Mouse (Mus musculus) kidney, embryonic 15.5 days (tissue): ENCODE results near the gene Papolg. TPM values are rescaled to one million over a fixed set of nuclear protein-coding genes. Genes with fewer than 3 reads are reported as not detected.
"Not testable (repeated sequence)": the region's sequence is repeated elsewhere in the genome, so short reads cannot be mapped to it uniquely, and the experiment has no call there.

ENCODE experiments used
- ATAC-seq: fragments of 200-750 bp; cut with Nextera tagmentation; replicated peaks from 2 replicates; pipeline ENCODE4 v1.8.0; 2017; ENCODE audit warnings: moderate TSS enrichment; ENCODE audit not compliant: low FRiP score
- H3K27ac ChIP-seq: fragments of 300-500 bp; sonication (generic); 2 replicates; pipeline ENCODE4 v1.5.1; 2015; ENCODE audit warnings: mild to moderate bottlenecking, inconsistent platforms
- H3K27me3 ChIP-seq: fragments of 300-500 bp; sonication (generic); 2 replicates; pipeline ENCODE4 v1.6.1; 2015; ENCODE audit warnings: inconsistent platforms
- H3K36me3 ChIP-seq: fragments of 300-500 bp; sonication (generic); 2 replicates; pipeline ENCODE4 v1.6.1; 2015; ENCODE audit warnings: inconsistent platforms
- H3K4me1 ChIP-seq: fragments of 300-500 bp; sonication (generic); 2 replicates; pipeline ENCODE4 v1.6.1; 2015; ENCODE audit warnings: inconsistent platforms
- H3K4me2 ChIP-seq: fragments of 300-500 bp; sonication (generic); 2 replicates; pipeline ENCODE4 v1.6.1; 2015; ENCODE audit warnings: moderate library complexity, mild to moderate bottlenecking, inconsistent platforms
- H3K4me3 ChIP-seq: fragments of 300-500 bp; sonication (generic); replicated peaks from 2 replicates; pipeline ENCODE4 v1.5.1; 2015; ENCODE audit warnings: mild to moderate bottlenecking, inconsistent platforms
- H3K9ac ChIP-seq: fragments of 300-500 bp; sonication (generic); 2 replicates; pipeline ENCODE4 v1.6.1; 2015; ENCODE audit warnings: mild to moderate bottlenecking, inconsistent platforms
- H3K9me3 ChIP-seq: fragments of 300-500 bp; sonication (generic); replicated peaks from 2 replicates; pipeline ENCODE4 v1.6.1; 2016; ENCODE audit warnings: inconsistent platforms
- WGBS: fragments of 180-500 bp; shearing (Covaris S2); methylation state at CpG from one replicate; pipeline ENCODE4 v1.1.7; 2015; ENCODE audit warnings: mixed read lengths; 5-methylcytosine and 5-hydroxymethylcytosine counted together
- polyA plus RNA-seq: library from polyadenylated mRNA; unstranded; fragments of >200 nt; fragmentation: Nextera tagmentation; extraction: Ambion mirVana; gene quantifications from 2 replicates; pipeline ENCODE4 v1.2.1, GENCODE M21; 2015

Gene Papolg
- polyA plus RNA-seq = 14.3 and 14.4 TPM in 2 replicates

DNA sequence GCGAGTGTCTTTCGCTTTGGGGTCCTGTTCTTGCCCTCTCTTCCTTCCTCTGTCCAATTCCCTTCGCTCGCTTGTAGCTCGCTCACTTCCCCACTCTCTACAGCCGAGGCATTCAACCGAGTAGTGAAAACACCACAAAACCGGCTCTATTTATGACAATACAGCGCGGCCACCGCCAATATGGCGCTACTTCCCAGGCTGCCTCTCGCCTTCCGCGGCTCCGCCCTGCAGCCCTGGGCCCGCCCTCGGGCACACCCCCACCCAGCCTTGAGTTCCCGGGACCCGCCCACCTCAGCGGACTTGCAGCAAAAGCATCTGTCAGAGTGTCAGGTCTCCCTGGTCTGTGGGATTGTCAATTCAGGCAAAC is at the start of gene Papolg:
TSS of gene Papolg (minus strand) at position 194 of the 367 bp plus-strand sequence.
- peak within 1 kb of the TSS; percentile 65 for H3K9ac ChIP-seq
- peak within 1 kb of the TSS; percentile 74 for H3K4me3 ChIP-seq
- peak within 1 kb of the TSS; percentile 94 for H3K27ac ChIP-seq
- 0 out of 2 replicates have a peak, but pooled peaks cover 3% of the 10 kb centered on the region for H3K4me1 ChIP-seq
- peak; percentile 100 for ATAC-seq
- H3K36me3 ChIP-seq = peaks cover 6% of the 10 kb centered on the region
- peaks cover 14% of the 10 kb centered on the region for H3K27me3 ChIP-seq
- H3K4me2 ChIP-seq = peak within 1 kb of the TSS; percentile 72
- H3K9me3 ChIP-seq = no peaks in the 10 kb centered on the region
- WGBS = under 1% methylated on average over 21 of the region's 21 CpGs

DNA sequence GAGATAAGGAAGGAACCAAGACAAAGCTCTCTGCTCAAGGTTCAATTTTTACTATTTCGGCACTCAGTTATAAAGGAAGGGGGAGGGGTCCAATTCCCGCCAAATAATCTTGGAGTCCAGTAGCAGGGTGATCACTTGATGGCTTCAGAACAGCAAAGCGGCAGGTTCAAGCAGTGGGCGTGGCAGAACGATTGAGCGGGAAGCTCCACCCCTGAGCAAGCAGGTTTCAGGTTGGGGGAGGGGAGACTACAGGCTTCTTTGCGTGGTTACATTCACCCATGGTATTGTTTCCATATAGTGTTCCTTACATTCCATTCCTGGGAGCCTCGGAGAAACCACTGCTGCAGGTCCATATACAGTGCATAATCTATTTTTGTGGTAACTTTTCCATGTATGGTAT is 33.1 kb upstream of the Papolg start:
- WGBS = 16% methylated on average over 8 of the region's 8 CpGs
- not testable (repeated sequence) for H3K9me3 ChIP-seq

DNA sequence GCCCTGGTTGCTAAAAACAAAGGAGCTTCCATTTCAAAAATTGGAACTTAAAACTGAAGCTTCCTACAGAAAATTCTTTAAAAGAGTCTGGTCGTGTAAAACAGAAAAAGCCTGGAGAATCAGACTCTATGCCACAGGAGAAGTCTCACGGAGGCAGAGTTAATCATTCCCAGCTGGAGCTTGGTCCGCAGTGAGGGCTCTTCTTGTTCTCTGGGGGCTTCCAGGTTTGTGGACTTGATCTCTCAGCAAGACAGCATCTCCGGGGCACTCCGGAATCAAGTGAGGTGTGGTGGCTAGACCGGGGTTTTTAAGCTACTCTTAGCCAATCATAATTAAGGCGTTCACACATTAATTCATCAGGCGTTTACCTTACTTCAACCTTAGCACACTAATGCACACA is 32.6 kb upstream of the Papolg start:
- no peak for ATAC-seq
- H3K4me3 ChIP-seq = peak overlapping the region; percentile 9; the same call in 1 of the 2 replicates
- WGBS = 29% methylated on average over 8 of the region's 8 CpGs
- H3K9ac ChIP-seq = no peak overlapping the region
- no peaks in the 10 kb centered on the region for H3K36me3 ChIP-seq
- H3K4me1 ChIP-seq = no peaks in the 10 kb centered on the region; the same call in 1 of the 2 replicates
- peak overlapping the region; percentile 45 for H3K4me2 ChIP-seq
- H3K9me3 ChIP-seq = no peaks in the 10 kb centered on the region
- no peaks in the 10 kb centered on the region for H3K27me3 ChIP-seq
- H3K27ac ChIP-seq = no peak overlapping the region

More for the DNA sequence above, 33.1 kb upstream of the Papolg start:
- ATAC-seq, H3K27me3 ChIP-seq, H3K36me3 ChIP-seq, H3K9ac ChIP-seq, H3K4me1 ChIP-seq, H3K27ac ChIP-seq: not testable (repeated sequence)
- peak overlapping the region; percentile 45 for H3K4me2 ChIP-seq
- peak overlapping the region; percentile 9; the same call in 1 of the 2 replicates for H3K4me3 ChIP-seq

DNA sequence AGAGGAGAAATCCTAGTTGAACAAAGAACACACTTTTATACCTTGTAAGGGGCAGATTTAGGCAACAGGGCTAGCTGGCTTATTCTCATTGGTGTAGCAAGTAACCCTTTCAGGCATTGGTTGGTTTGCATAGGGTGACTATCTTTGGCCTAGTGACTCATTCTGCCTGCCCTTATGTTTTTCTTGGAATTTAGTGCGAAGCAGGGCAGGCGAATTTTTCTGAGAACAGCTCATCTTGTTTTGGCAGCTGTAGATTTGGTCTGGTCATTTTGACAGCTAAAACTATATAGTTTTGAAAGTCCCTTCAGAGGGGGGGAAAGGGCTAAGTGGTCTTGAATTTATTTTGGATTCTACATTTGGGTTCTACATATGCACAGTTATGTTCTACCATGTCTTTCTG is 18.8 kb upstream of the Papolg start:
- WGBS = 64% methylated on average over 2 of the region's 2 CpGs
- not testable (repeated sequence) for H3K27me3 ChIP-seq

DNA sequence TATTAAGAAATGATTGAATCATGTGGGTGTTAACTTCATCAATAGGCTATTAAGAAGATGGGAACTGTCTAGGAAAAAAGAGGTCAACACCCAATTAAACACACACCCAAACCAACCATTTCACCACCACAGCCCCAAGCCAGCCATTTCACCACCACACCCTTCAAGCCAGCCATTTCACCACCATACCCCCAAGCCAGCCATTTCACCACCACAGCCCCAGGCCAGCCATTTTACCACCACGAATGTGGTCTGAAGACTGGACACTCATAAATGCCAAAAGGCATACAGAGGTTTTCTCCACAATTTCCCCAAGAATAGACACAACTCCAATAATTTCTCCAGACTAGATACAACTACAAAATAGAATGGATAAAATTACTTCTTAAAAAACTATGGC is 8.9 kb upstream of the Papolg start:
- H3K4me2 ChIP-seq = no peak overlapping the region
- WGBS = 75% methylated on average over 1 of the region's 1 CpGs

More for the DNA sequence above, 18.8 kb upstream of the Papolg start:
- ATAC-seq, H3K4me1 ChIP-seq, H3K4me3 ChIP-seq, H3K9ac ChIP-seq, H3K36me3 ChIP-seq, H3K9me3 ChIP-seq, H3K4me2 ChIP-seq, H3K27ac ChIP-seq: not testable (repeated sequence)

DNA sequence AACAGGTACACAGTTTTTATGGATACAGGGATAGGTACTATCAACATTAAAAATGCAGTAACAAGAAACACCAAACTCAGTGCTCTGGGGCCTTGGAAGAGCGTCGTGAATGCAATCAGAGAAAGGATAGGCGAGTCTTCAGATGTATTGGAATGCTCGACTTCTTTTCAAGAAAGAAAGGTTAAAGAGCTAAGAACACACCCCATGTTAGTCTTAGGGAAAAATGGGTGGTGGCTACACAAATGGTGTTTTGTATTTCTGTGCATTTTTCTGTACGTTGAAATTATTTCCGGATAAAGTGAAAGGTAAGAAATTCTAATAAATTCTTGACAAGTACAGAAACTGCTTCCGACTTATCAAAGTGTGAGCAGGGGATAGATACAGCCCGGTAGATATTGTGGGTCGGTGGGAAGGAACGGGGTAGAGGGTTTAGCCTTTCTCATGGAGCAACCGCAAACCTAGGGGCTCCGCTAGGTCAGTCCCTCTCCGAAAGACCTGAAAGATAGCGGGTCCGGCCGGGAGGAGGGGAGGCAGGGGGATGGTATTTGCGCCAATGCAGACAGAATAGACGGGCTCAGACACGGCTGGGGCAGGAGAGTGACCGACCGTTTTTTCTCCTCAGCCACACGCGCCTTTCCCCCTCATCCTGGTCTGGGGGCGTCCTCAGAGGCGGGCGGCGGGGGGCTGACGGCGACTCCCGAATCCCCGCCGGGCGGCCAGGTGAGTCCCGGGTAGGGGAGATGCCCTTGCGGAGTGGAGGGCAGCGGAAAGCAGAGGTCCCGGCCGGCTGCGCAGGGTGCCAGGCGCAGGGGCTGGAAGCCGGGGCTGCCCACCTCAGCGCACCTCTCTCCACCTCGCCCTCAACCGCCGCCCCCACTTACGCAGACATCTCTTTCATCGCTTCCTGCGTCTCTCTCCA is 653 bp downstream of the Papolg start:
- H3K9me3 ChIP-seq = no peaks in the 10 kb centered on the region
- peak; percentile 88 for ATAC-seq
- 0 out of 2 replicates have a peak, but pooled peaks cover 3% of the 10 kb centered on the region for H3K4me1 ChIP-seq
- H3K4me2 ChIP-seq = peak overlapping the region; percentile 72
- H3K27me3 ChIP-seq = peaks cover 14% of the 10 kb centered on the region
- H3K36me3 ChIP-seq = peaks cover 9% of the 10 kb centered on the region
- H3K27ac ChIP-seq = peak overlapping the region; percentile 94
- 2% methylated on average over 35 of the region's 48 CpGs for WGBS
- peak overlapping the region; percentile 74 for H3K4me3 ChIP-seq
- H3K9ac ChIP-seq = peak overlapping the region; percentile 65

More for the DNA sequence above, 8.9 kb upstream of the Papolg start:
- no peak for ATAC-seq
- Histone ChIP-seq H3K9me3 (no peaks in the 10 kb centered on the region), H3K36me3 (no peaks in the 10 kb centered on the region), H3K4me3 (no peak overlapping the region), H3K4me1 (no peaks in the 10 kb centered on the region), H3K27me3 (no peaks in the 10 kb centered on the region), H3K9ac (no peak overlapping the region), H3K27ac (no peak overlapping the region)

DNA sequence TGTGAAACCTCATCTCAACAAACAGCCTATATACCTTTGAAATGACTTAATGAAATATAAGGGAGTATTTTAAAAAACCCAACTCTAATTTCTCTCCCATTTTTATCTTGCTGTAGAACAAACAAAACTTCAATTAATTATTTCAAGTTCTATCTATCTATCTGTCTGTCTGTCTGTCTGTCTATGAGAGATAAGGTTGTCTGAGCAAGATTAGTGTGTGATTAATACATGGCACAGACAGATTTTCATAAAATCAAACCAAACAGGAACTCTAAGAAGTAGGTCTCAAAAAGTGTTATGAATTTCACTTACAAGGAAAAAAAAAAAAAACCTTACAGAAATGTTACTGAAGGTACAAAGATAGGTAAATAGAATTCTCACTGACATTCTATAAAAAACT is 1.5 kb downstream of the Papolg start:
- H3K27ac ChIP-seq = no peak overlapping the region

DNA sequence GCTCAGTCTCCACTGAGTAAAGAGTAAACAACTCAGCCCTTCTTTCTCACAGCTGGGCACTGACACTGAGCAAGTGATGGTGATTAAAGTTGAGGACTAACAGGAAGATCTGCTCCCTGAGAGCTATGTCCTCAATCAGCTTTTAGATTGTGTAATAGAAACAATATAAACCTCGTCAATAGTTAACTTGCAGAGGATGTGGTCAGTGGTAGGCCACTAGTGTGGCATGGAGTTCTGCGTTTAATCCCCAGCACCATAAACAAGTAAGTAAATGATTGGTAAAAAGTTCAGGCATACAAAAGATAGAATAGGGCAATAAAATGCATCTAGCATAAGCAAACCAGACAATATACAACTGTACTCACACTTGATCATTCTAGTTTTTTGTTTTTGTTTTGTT is 30.7 kb downstream of the Papolg start:
- Histone ChIP-seq H3K27ac (no peak overlapping the region), H3K4me1 (no peaks in the 10 kb centered on the region), H3K36me3 (peaks cover 77% of the 10 kb centered on the region), H3K9me3 (no peaks in the 10 kb centered on the region), H3K27me3 (no peaks in the 10 kb centered on the region), H3K9ac (no peak overlapping the region), H3K4me2 (no peak overlapping the region), H3K4me3 (no peak overlapping the region)
- WGBS = 75% methylated on average over 2 of the region's 2 CpGs
- no peak for ATAC-seq

More for the DNA sequence above, 1.5 kb downstream of the Papolg start:
- peaks cover 14% of the 10 kb centered on the region for H3K27me3 ChIP-seq
- peaks cover 16% of the 10 kb centered on the region for H3K36me3 ChIP-seq
- 0 out of 2 replicates have a peak, but pooled peaks cover 3% of the 10 kb centered on the region for H3K4me1 ChIP-seq
- no peak overlapping the region for H3K4me3 ChIP-seq
- H3K9me3 ChIP-seq = no peaks in the 10 kb centered on the region
- ATAC-seq = no peak
- H3K9ac ChIP-seq = no peak overlapping the region
- no peak overlapping the region for H3K4me2 ChIP-seq

DNA sequence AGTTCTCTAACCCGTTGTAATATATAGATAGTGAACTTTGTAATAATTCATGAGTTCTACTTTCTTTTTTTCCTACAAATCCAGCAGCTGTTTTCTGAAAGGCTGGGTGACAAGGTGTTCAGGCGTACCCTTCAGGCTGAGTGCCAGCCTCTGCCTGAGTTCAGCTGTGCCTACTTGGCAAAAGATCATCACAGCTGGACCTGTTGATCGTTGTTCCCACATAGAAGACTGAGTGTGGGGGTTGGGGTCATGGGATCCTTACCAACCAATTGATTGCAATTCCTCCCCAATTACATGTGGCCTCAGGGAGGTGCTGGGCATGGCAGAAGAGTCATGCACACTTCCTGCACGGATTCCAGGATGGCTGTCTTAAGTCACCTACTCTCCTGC is 38.3 kb downstream of the Papolg start:
- no peak overlapping the region for H3K9ac ChIP-seq
- WGBS = 88% methylated on average over 4 of the region's 4 CpGs
- no peak for ATAC-seq
- no peaks in the 10 kb centered on the region for H3K27me3 ChIP-seq
- no peak overlapping the region for H3K4me2 ChIP-seq
- no peak overlapping the region for H3K27ac ChIP-seq
- no peak overlapping the region for H3K4me3 ChIP-seq
- H3K36me3 ChIP-seq = peaks cover 51% of the 10 kb centered on the region
- no peaks in the 10 kb centered on the region for H3K4me1 ChIP-seq
- H3K9me3 ChIP-seq = no peaks in the 10 kb centered on the region

DNA sequence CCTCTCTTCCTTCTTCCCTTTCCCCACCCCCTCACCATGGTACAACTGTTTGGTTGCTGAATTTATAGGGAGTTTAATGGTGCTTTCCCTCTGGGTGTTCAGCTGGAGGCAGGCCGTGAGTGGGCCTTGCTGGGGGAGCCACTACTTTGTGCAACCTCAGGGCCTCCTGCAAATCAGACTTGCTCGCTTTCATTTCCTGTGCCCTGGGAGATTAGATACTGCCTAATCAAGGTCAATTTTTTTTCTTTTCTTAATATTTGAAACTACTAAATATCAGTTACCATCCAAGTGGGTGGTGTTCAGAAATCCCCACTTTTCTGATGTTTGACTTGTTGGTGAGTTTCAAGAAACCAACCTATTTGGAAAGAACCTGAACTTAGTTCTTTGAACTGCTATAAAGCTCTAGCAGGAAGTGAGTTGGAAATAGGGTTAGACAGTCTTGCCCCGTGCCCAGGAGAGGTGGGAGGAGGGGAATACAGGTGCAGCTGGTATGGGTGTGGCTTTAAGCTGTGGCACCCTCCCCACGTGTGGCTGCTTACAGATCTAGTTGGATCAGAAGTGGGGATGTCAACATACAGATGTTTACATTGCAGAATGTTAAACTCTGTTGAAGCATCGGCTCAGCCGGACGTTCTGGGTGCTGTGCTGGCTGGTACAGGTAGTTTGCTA is 38.9 kb downstream of the Papolg start:
- Histone ChIP-seq H3K4me2 (no peak overlapping the region), H3K27me3 (no peaks in the 10 kb centered on the region), H3K9me3 (no peaks in the 10 kb centered on the region), H3K4me1 (no peaks in the 10 kb centered on the region), H3K9ac (no peak overlapping the region), H3K36me3 (peaks cover 45% of the 10 kb centered on the region), H3K27ac (no peak overlapping the region), H3K4me3 (no peak overlapping the region)
- no peak for ATAC-seq
- WGBS = 89% methylated on average over 7 of the region's 7 CpGs

DNA sequence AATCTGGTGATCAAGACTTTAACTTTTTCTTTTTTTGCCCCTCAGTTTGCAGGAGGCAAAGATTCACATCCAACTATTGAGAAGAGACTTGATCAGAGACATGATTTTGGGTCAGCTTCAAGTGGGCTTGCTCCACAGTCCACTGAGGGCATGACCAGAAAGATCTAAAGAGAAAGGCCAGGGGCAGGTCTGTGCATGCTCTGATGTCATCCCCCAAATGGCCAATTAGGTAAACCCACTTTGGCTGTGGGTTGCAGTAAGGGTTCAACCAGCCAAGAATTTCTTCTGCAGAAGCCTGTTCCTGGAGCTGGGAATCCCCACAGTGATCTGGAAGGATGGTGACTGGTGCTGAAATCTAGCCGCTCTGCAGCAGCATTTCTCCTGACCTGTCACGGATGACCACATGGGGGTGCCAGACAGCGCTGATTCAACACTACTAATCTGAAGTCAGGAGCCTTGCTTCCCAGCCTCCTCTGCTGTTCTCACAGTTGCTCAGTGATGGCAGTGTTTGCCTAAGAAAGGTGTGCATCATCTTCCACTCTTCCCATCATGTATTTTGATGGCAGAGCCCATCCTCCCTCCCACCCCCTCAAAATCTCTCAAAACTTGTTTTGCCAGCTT is 39.8 kb downstream of the Papolg start:
- H3K4me2 ChIP-seq = no peak overlapping the region
- no peaks in the 10 kb centered on the region for H3K9me3 ChIP-seq
- H3K27ac ChIP-seq = no peak overlapping the region
- H3K4me1 ChIP-seq = no peaks in the 10 kb centered on the region
- peak; percentile 69 for ATAC-seq
- no peak overlapping the region for H3K9ac ChIP-seq
- 19% methylated on average over 3 of the region's 3 CpGs for WGBS
- peaks cover 38% of the 10 kb centered on the region for H3K36me3 ChIP-seq
- no peaks in the 10 kb centered on the region for H3K27me3 ChIP-seq
- H3K4me3 ChIP-seq = no peak overlapping the region

DNA sequence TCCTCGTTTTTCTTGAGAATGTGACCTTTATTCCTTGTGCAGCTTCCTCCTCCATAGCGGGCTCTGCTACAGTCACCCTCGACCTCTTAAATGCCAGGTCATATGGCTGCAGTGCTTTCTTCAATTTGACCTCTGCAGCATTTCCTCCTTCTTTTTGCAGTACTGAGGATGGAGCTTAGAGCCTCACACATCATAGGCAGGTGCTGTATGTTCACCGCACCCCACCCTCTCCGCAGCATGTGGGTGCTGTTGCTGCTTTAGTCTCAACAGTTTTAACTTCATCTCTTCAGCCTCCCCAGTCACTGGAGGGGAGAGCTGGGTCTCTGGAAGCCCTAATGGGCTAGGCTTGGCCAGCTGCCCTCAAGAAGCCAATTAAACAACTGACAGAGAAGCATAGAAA is 41.7 kb downstream of the Papolg start:
- H3K9ac ChIP-seq = no peak overlapping the region
- H3K4me2 ChIP-seq = no peak overlapping the region
- no peak overlapping the region for H3K4me3 ChIP-seq
- no peaks in the 10 kb centered on the region for H3K9me3 ChIP-seq
- ATAC-seq = no peak
- no peak overlapping the region for H3K27ac ChIP-seq
- no peaks in the 10 kb centered on the region for H3K27me3 ChIP-seq
- WGBS = 67% methylated on average over 5 of the region's 5 CpGs
- no peaks in the 10 kb centered on the region for H3K4me1 ChIP-seq
- peaks cover 20% of the 10 kb centered on the region for H3K36me3 ChIP-seq
